Mouse (Mus musculus): ENCODE data around the gene Gm28168. TPM values are rescaled to one million over a fixed set of nuclear protein-coding genes. Genes with fewer than 3 reads are reported as not detected.
"Not testable (repeated sequence)": the region's sequence is repeated elsewhere in the genome, so short reads cannot be mapped to it uniquely, and the experiment has no call there.

Gm28168 gene
- total RNA-seq (2022), result not detected

- not testable (repeated sequence) for DNase-seq
Measured at GRCm38 (mm10) chr1:117927715-117928114, at the start of gene Gm28168. Gene Gm28168, plus strand, starts transcription at chr1:117928015.

GRCm38 (mm10) chr1:117965639-117966038, 37.8 kb downstream of the Gm28168 start, which contains the start of gene Gm7145:
Gene Gm7145, plus strand, starts transcription at chr1:117965939.
- no peak for DNase-seq

Other genes starting within 250 kb of the Gm28168 start
- gene Gm28363, start 230.9 kb upstream of the Gm28168 start, total RNA-seq (2022), result not detected
- gene B020011L13Rik, start 146.9 kb upstream of the Gm28168 start, total RNA-seq (2022), result not detected
- not detected for gene Gm28360, start 97.9 kb upstream of the Gm28168 start, total RNA-seq (2022)
- not detected for gene Gm7145, start 37.9 kb downstream of the Gm28168 start, total RNA-seq (2022)
- gene Gm29106, start 248.5 kb downstream of the Gm28168 start, total RNA-seq (2022), result not detected